Mouse (Mus musculus) E14TG2a.4 (cell line): Measurements from ENCODE around the gene Dab1.

Experiments used
- CTCF ChIP-seq: conservative IDR thresholded peaks from 2 replicates; pipeline ENCODE4 v1.5.1; 2014; ENCODE audit warnings: low read length
- NANOG ChIP-seq: IDR thresholded peaks from 2 replicates; pipeline ENCODE4 v1.6.1; 2014; ENCODE audit warnings: borderline replicate concordance, low read length, mixed read lengths
- POU5F1 ChIP-seq: IDR thresholded peaks from 2 replicates; pipeline ENCODE4 v1.6.1; 2014; ENCODE audit warnings: low read length, borderline replicate concordance

- TF ChIP-seq CTCF (no peak), NANOG (no peak), POU5F1 (no peak)
Measured at GRCm38 (mm10) chr4:104674706-104675105, 1055.5 kb downstream of the Dab1 start.
